Mouse (Mus musculus) neural tube, embryonic 10.5 days (tissue): ENCODE measurements at regions not wholly inside any gene's neighbourhood (a gene's known extent, or its start where the extent isn't known, plus 50 kb on each side); places are given as distances from the start of the nearest gene placed in this dataset.

Experiments
- DNase-seq: peaks from one replicate; pipeline ENCODE4 v3.0.0-alpha.2; 2017; ENCODE audit warnings: low spot score; ENCODE audit errors: extremely low spot score

- DNase-seq: no peak
These were observed 57.6 kb upstream of the Apob start for GRCm38 (mm10) chr12:7919709-7920324.

DNA sequence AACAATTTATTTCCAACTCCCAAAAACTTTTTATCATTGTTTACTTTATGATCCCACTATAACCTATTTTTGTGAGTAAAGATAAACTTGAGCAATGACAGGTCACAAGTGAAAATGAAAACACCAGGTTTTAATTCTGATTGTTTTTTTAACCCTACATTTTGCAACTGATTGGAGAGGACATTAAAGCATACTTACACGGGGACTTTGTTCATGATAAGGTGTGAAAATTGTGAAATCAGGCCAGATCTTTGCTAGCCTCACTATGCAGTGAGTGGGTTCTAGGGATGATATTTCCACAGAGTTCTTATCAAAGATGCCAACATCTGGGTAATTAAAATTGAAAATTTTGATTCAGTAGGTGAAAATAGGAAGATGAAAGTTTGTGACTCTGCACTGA is 56.6 kb upstream of the Apob start:
- no peak for DNase-seq
